Mouse (Mus musculus): ENCODE measurements around the gene Lamp2. TPM values are rescaled to one million over a fixed set of nuclear protein-coding genes. Genes with fewer than 3 reads are reported as not detected.
"Not testable (repeated sequence)": the region's sequence is repeated elsewhere in the genome, so short reads cannot be mapped to it uniquely, and the experiment has no call there.

Lamp2 gene
- polyA plus RNA-seq, 1 experiment, result not detected

GRCm38 (mm10) chrX:38402004-38402403 lies 54.2 kb downstream of the Lamp2 start:
- Histone ChIP-seq H3K4me3 (ENCODE audit: insufficient read depth, low read depth, low read length) (no peak overlapping the region), H3K4me1 (ENCODE audit: control insufficient read depth, insufficient read depth, low read length) (no peaks in the 10 kb centered on the region), H3K27ac (ENCODE audit: insufficient read depth, low read depth, low read length) (no peak overlapping the region)
- 39% methylated on average over 6 of the region's 6 CpGs for WGBS
- TF ChIP-seq POLR2A (IDR thresholded peaks at IDR 0.05; ENCODE audit: insufficient read depth, low read depth, low read length) (no peak), CTCF (IDR thresholded peaks at IDR 0.05; ENCODE audit: insufficient read depth, low read depth, low read length) (no peak)

DNA sequence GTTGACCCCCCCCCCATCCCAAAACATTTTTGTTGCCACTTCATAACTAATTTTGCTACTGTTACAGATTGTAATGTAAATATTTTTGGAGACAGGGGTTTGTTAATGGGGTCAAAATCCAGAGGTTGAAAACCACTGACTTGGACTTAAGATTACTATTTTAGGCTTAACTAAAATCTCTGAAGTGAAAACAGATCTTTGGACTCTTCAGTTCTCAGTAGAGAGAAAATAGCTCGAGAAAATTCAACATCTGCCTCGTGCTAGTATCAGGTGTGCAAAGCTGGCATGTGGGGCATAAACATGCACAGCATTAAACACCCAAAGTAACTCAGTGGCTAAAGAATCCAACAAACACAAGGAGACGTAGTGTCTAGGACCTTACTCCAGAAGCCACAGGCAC lies 55.6 kb downstream of the Lamp2 start:
- no peak overlapping the region for H3K4me3 ChIP-seq (ENCODE audit: insufficient read depth, low read depth, low read length)
- WGBS, result 84% methylated on average over 3 of the region's 3 CpGs
- no peak overlapping the region for H3K27ac ChIP-seq (ENCODE audit: insufficient read depth, low read depth, low read length)
- H3K4me1 ChIP-seq (ENCODE audit: control insufficient read depth, insufficient read depth, low read length), result no peaks in the 10 kb centered on the region
- TF ChIP-seq CTCF (IDR thresholded peaks at IDR 0.05; ENCODE audit: insufficient read depth, low read depth, low read length) (no peak), POLR2A (IDR thresholded peaks at IDR 0.05; ENCODE audit: insufficient read depth, low read depth, low read length) (no peak)

- 97% methylated on average over 1 of the region's 1 CpGs for WGBS
- H3K27ac ChIP-seq (ENCODE audit: insufficient read depth, low read depth, low read length), result no peak overlapping the region
- H3K4me1 ChIP-seq (ENCODE audit: control insufficient read depth, insufficient read depth, low read length), result no peaks in the 10 kb centered on the region
- no peak overlapping the region for H3K4me3 ChIP-seq (ENCODE audit: insufficient read depth, low read depth, low read length)
- TF ChIP-seq CTCF (IDR thresholded peaks at IDR 0.05; ENCODE audit: insufficient read depth, low read depth, low read length) (no peak), POLR2A (IDR thresholded peaks at IDR 0.05; ENCODE audit: insufficient read depth, low read depth, low read length) (no peak)
Measured at GRCm38 (mm10) chrX:38399671-38400070, 56.6 kb downstream of the Lamp2 start.

GRCm38 (mm10) chrX:38373169-38373568 lies 83.1 kb downstream of the Lamp2 start:
- not testable (repeated sequence) for H3K4me1 ChIP-seq (ENCODE audit: control insufficient read depth, insufficient read depth, low read length); H3K27ac ChIP-seq (ENCODE audit: insufficient read depth, low read depth, low read length); H3K4me3 ChIP-seq (ENCODE audit: insufficient read depth, low read depth, low read length)
- 90% methylated on average over 1 of the region's 1 CpGs for WGBS

- H3K27ac ChIP-seq (ENCODE audit: insufficient read depth, low read depth, low read length); H3K4me1 ChIP-seq (ENCODE audit: control insufficient read depth, insufficient read depth, low read length); H3K4me3 ChIP-seq (ENCODE audit: insufficient read depth, low read depth, low read length): not testable (repeated sequence)
- 57% methylated on average over 1 of the region's 1 CpGs for WGBS
Measured at GRCm38 (mm10) chrX:38364621-38365020, 91.6 kb downstream of the Lamp2 start.

DNA sequence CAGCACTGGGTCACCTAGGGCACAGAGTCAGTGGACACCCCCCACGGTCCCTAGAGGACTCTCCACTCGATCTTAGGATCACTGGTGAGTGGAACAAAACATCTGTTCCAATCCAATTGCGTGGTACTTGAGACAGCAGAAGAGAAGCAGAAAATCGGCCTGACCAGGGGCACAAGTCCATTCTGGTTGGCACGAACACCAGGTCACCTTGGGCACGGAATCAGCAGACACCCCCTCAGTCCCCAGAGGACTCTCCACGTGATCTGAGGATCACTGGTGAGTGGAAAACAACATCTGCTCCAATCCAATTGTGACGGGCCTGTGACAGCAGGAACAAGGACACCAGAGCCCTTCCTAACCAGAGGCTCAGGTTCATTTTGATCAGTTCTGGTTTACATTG lies 94.2 kb downstream of the Lamp2 start:
- H3K4me1 ChIP-seq (ENCODE audit: control insufficient read depth, insufficient read depth, low read length), result no peaks in the 10 kb centered on the region
- TF ChIP-seq CTCF (IDR thresholded peaks at IDR 0.05; ENCODE audit: insufficient read depth, low read depth, low read length) (no peak), POLR2A (IDR thresholded peaks at IDR 0.05; ENCODE audit: insufficient read depth, low read depth, low read length) (no peak)
- 67% methylated on average over 8 of the region's 8 CpGs for WGBS
- H3K27ac ChIP-seq (ENCODE audit: insufficient read depth, low read depth, low read length), result no peak overlapping the region
- no peak overlapping the region for H3K4me3 ChIP-seq (ENCODE audit: insufficient read depth, low read depth, low read length)

Other genes starting within 250 kb of the Lamp2 start
- gene Tmem255a, start 204.0 kb downstream of the Lamp2 start, polyA plus RNA-seq (2012; ENCODE audit: insufficient read depth, insufficient read length, low replicate concordance, missing spikeins), result not detected in 2 replicates
- gene Atp1b4, start 140.3 kb downstream of the Lamp2 start, polyA plus RNA-seq (2012; ENCODE audit: insufficient read depth, insufficient read length, low replicate concordance, missing spikeins), result not detected in 2 replicates
- not detected in 2 replicates for gene Cul4b, start 119.7 kb upstream of the Lamp2 start, polyA plus RNA-seq (2012; ENCODE audit: insufficient read depth, insufficient read length, low replicate concordance, missing spikeins)
- not detected in 2 replicates for gene Mcts1, start 144.1 kb upstream of the Lamp2 start, polyA plus RNA-seq (2012; ENCODE audit: insufficient read depth, insufficient read length, low replicate concordance, missing spikeins)
- gene C1galt1c1, start 178.6 kb upstream of the Lamp2 start, polyA plus RNA-seq (2012; ENCODE audit: insufficient read depth, insufficient read length, low replicate concordance, missing spikeins), result not detected in 2 replicates